Mouse (Mus musculus) thymus, adult 2 months (tissue): ENCODE results near the gene Clybl. TPM values are rescaled to one million over a fixed set of nuclear protein-coding genes. Genes with fewer than 3 reads are reported as not detected.

ENCODE experiments used
- DNase-seq: peaks from one replicate; pipeline ENCODE4 v3.0.0; 2021
- H3K27ac ChIP-seq: fragments of 200-500 bp; 2 replicates; pipeline ENCODE4 v1.5.1; 2012; ENCODE audit warnings: low read length, control low read depth; ENCODE audit not compliant: control insufficient read depth, insufficient read depth
- H3K27me3 ChIP-seq: fragments of 200-500 bp; 2 replicates; pipeline ENCODE4 v1.6.1; 2012; ENCODE audit warnings: mild to moderate bottlenecking, low read length, moderate library complexity, mixed read lengths; ENCODE audit not compliant: control insufficient read depth, insufficient read depth
- H3K36me3 ChIP-seq: fragments of 200-500 bp; 2 replicates; pipeline ENCODE4 v1.6.1; 2012; ENCODE audit warnings: mild to moderate bottlenecking, low read length, moderate library complexity; ENCODE audit not compliant: control insufficient read depth, insufficient read depth
- H3K4me1 ChIP-seq: fragments of 200-500 bp; replicated peaks from 2 replicates; pipeline ENCODE4 v1.6.1; 2012; ENCODE audit warnings: low read length; ENCODE audit not compliant: control insufficient read depth, insufficient read depth
- H3K4me3 ChIP-seq: fragments of 200-500 bp; 2 replicates; pipeline ENCODE4 v1.5.1; 2012; ENCODE audit warnings: mild to moderate bottlenecking, low read length, control low read depth, moderate library complexity; ENCODE audit not compliant: control insufficient read depth, insufficient read depth
- CTCF ChIP-seq: fragments of 200-500 bp; IDR thresholded peaks from 2 replicates; pipeline ENCODE4 v1.5.1; 2012; ENCODE audit warnings: mild to moderate bottlenecking, control low read depth, low read length, moderate library complexity, borderline replicate concordance; ENCODE audit not compliant: control insufficient read depth, poor library complexity, insufficient read depth; ENCODE audit errors: extremely low read depth
- POLR2A ChIP-seq: fragments of 200-500 bp; IDR thresholded peaks from 2 replicates; pipeline ENCODE4 v1.6.1; 2012; ENCODE audit warnings: mild to moderate bottlenecking, low read length, control low read depth, moderate library complexity; ENCODE audit not compliant: control insufficient read depth, poor library complexity, insufficient read depth; ENCODE audit errors: extremely low read depth
- WGBS: fragments of 180-500 bp; shearing (Covaris S2); methylation state at CpG from one replicate; pipeline ENCODE4 v1.1.7; 2018; 5-methylcytosine and 5-hydroxymethylcytosine counted together
- polyA plus RNA-seq: library from polyadenylated mRNA; depleted of rRNA; stranded (reverse); fragments of >200 nt; gene quantifications from 2 replicates; pipeline ENCODE4 v1.2.3, GENCODE M21; 2012

The Clybl gene
- polyA plus RNA-seq, 1 experiment, result 5.5 TPM

DNA sequence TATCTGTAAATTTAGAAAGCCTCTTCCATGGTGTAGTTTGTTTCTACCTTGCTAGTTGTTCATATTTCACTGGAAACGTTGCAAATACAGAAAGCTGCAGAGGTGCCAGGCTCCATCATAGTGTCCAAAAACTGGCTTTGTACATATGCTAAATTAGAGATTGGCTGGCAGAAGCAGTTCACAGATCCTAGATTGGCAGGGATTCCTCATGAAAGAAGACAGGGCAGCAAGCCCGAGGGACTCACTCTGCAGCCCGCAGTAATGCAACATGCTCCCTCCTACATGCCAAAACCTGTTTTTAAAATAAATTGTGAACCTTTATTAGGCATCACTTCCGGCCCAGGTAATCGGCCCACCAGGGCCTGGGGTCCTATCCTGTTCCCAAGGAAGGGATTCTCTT is 167.8 kb downstream of the Clybl start:
- no peak overlapping the region for H3K4me3 ChIP-seq
- TF ChIP-seq CTCF, result no peak
- no peak for TF ChIP-seq POLR2A
- 92% methylated on average over 5 of the region's 5 CpGs for WGBS
- H3K36me3 ChIP-seq, result no peaks in the 10 kb centered on the region
- no peaks in the 10 kb centered on the region for H3K27me3 ChIP-seq
- no peak for DNase-seq
- no peak overlapping the region for H3K27ac ChIP-seq
- no peaks in the 10 kb centered on the region for H3K4me1 ChIP-seq

DNA sequence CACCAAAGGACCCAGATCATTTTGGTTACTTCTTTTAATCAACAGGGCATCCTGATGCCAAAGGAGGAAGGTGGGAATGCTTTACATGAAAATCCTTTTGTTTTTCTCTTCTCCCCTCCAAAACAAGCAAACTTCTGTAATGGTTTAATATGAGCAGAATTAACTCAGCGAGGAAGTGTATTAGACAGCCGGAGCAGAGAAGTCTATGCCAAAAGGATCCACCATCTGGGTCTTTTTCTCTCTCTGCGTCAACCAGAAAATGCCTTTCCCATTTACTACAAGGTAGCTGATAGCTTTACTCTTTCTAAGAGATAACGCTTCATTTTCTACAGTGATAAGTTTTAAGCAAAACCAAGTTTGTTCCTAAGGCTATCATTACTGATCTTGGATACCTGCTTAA is 168.3 kb downstream of the Clybl start:
- WGBS, result 98% methylated on average over 4 of the region's 4 CpGs
- no peaks in the 10 kb centered on the region for H3K4me1 ChIP-seq
- H3K27ac ChIP-seq, result no peak overlapping the region
- no peak overlapping the region for H3K4me3 ChIP-seq
- TF ChIP-seq POLR2A (no peak), CTCF (no peak)
- H3K36me3 ChIP-seq, result no peaks in the 10 kb centered on the region
- H3K27me3 ChIP-seq, result no peaks in the 10 kb centered on the region
- DNase-seq, result no peak

DNA sequence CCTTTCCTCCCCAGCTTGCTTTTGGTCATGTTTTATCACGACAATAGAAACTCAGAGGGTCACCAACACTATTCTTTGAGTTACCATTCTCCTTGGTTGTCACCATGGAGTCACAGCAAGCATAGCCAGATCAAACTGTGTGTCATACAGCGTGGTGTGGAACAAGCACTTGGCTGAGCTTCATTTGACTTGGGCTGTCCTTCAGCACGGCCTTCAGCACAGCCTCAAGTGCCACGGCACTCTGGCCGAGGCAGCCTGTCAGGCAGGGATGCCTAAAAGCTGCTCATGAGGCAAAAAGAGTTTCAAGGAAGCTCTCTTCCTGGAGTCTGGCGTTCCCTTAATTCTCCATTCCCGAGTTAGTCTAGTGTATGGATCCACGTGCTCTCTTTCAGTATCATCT is 169.3 kb downstream of the Clybl start:
- no peak for TF ChIP-seq POLR2A
- no peak for TF ChIP-seq CTCF
- H3K4me1 ChIP-seq, result no peaks in the 10 kb centered on the region
- H3K4me3 ChIP-seq, result no peak overlapping the region
- no peak for DNase-seq
- H3K36me3 ChIP-seq, result no peaks in the 10 kb centered on the region
- no peak overlapping the region for H3K27ac ChIP-seq
- H3K27me3 ChIP-seq, result no peaks in the 10 kb centered on the region
- WGBS, result 94% methylated on average over 8 of the region's 8 CpGs

DNA sequence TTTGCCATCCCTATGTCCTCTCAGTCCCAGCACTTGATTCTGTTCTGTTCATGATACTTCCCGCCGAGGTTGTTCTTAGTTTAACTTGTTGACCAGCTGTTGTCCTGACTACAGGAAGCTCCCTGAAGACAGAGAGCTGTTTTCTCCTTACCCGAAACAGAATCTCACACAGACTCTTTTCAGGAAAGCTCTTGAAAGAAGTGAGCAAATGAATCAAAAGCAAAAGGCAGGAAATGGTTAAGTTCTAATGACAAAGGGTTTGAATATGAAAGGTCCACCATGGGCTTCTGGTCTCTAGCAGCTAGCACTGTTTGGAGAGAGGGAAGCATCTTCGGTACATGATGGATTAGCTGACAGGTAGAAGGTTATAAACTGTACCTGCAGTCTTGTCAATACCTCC is 175.8 kb downstream of the Clybl start:
- no peaks in the 10 kb centered on the region for H3K4me1 ChIP-seq
- DNase-seq, result no peak
- H3K27me3 ChIP-seq, result no peaks in the 10 kb centered on the region
- H3K27ac ChIP-seq, result no peak overlapping the region
- WGBS, result 92% methylated on average over 4 of the region's 4 CpGs
- TF ChIP-seq CTCF, result no peak
- TF ChIP-seq POLR2A, result no peak
- no peaks in the 10 kb centered on the region for H3K36me3 ChIP-seq
- no peak overlapping the region for H3K4me3 ChIP-seq

DNA sequence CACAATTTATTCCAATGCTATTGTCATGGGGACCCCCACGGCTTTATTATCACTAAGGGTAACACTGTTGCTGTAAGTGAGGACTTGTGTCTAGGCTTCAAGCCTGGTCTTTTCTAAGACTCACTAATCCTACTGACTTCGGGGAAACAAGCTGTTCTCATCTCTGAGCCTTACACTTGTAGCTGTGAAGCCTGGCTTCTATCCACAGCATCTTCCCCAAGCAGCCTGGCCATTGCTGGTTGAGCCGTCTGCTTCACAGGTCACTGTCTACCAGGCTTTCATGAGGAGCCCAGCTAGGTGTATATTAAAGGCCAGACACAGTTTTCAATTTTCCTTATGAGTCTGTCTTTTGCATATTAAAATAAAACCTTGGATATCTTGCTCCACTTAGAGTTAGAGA is 177.1 kb downstream of the Clybl start:
- WGBS, result 90% methylated on average over 3 of the region's 3 CpGs
- H3K27me3 ChIP-seq, result no peaks in the 10 kb centered on the region
- no peaks in the 10 kb centered on the region for H3K4me1 ChIP-seq
- no peak overlapping the region for H3K4me3 ChIP-seq
- TF ChIP-seq POLR2A (no peak), CTCF (no peak)
- DNase-seq, result no peak
- H3K36me3 ChIP-seq, result no peaks in the 10 kb centered on the region
- H3K27ac ChIP-seq, result no peak overlapping the region

DNA sequence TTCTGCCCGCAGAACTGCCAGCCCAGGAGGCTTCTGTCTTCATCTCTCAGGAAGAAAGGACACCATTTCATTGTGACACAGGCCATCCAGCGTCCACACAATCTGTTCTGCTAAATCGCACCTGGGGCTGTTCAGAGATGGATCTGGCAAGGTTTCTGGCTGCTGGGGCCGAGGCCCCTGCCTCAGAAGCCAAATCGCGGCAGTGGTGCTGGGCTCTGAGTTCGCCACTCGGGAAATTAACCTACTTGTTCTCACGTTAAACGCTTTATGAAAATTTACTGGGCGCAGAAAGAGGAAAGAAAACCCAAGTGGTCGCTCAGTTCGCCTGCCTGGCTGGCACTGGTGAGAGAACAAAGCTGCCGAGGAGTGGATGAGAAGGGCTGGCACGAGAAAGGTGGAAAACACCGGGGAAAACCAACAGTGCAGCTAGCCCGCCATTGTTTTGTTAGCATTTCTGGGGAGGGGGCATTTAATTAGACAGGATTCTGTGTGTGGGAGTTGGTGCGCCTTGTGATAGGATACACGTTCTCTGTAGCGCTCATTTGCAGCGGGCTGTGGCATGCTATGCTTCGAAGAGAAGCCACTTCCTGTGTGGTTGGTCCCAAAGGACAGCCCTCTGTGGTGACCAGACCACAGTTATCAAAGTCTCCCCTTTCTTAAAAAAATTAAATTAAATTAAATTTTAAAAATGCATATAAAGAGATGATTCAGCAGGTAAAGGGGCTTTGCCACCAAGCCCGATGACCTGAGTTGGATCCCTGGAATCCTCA is 177.8 kb downstream of the Clybl start:
- Histone ChIP-seq H3K27ac (no peak overlapping the region), H3K27me3 (no peaks in the 10 kb centered on the region), H3K4me3 (no peak overlapping the region), H3K4me1 (no peaks in the 10 kb centered on the region), H3K36me3 (no peaks in the 10 kb centered on the region)
- no peak for DNase-seq
- WGBS, result 67% methylated on average over 23 of the region's 23 CpGs
- TF ChIP-seq CTCF (no peak), POLR2A (no peak)
